Mouse (Mus musculus) stomach, embryonic 15.5 days (tissue): ENCODE data around the gene Zfp566. TPM values are rescaled to one million over a fixed set of nuclear protein-coding genes. Genes with fewer than 3 reads are reported as not detected.

Source experiments
- ATAC-seq: fragments of 200-750 bp; cut with Nextera tagmentation; 2 replicates; pipeline ENCODE4 v1.8.0; 2017; ENCODE audit warnings: low read depth, moderate number of reproducible peaks, moderate TSS enrichment; ENCODE audit not compliant: insufficient read depth, low FRiP score
- H3K27ac ChIP-seq: fragments of 300-500 bp; sonication (generic); 2 replicates; pipeline ENCODE4 v1.5.1; 2015; ENCODE audit warnings: mild to moderate bottlenecking, inconsistent platforms
- H3K27me3 ChIP-seq: fragments of 300-500 bp; sonication (generic); replicated peaks from 2 replicates; pipeline ENCODE4 v1.6.1; 2015; ENCODE audit warnings: inconsistent platforms
- H3K36me3 ChIP-seq: fragments of 300-500 bp; sonication (generic); 2 replicates; pipeline ENCODE4 v1.6.1; 2015; ENCODE audit warnings: inconsistent platforms
- H3K4me1 ChIP-seq: fragments of 300-500 bp; sonication (generic); 2 replicates; pipeline ENCODE4 v1.6.1; 2015; ENCODE audit warnings: inconsistent platforms
- H3K4me2 ChIP-seq: fragments of 300-500 bp; sonication (generic); 2 replicates; pipeline ENCODE4 v1.6.1; 2015; ENCODE audit warnings: mild to moderate bottlenecking, inconsistent platforms
- H3K4me3 ChIP-seq: fragments of 300-500 bp; sonication (generic); replicated peaks from 2 replicates; pipeline ENCODE4 v1.5.1; 2015; ENCODE audit warnings: inconsistent platforms
- H3K9ac ChIP-seq: fragments of 300-500 bp; sonication (generic); 2 replicates; pipeline ENCODE4 v1.6.1; 2015; ENCODE audit warnings: inconsistent platforms
- H3K9me3 ChIP-seq: fragments of 300-500 bp; sonication (generic); 2 replicates; pipeline ENCODE4 v1.6.1; 2016; ENCODE audit warnings: inconsistent platforms
- WGBS: fragments of 180-500 bp; shearing (Covaris S2); methylation state at CpG from one replicate; pipeline ENCODE4 v1.1.7; 2015; 5-methylcytosine and 5-hydroxymethylcytosine counted together
- microRNA-seq: library from miRNA; unstranded; fragments of <30 nt; microRNA quantifications from one replicate; pipeline ENCODE4, GENCODE M21; 2016
- polyA plus RNA-seq: library from polyadenylated mRNA; unstranded; fragments of >200 nt; fragmentation: Nextera tagmentation; extraction: Ambion mirVana; gene quantifications from 2 replicates; pipeline ENCODE4 v1.2.1, GENCODE M21; 2015

Gene Zfp566
- polyA plus RNA-seq, 1 experiment from 2014 or later: 8.3 TPM

DNA sequence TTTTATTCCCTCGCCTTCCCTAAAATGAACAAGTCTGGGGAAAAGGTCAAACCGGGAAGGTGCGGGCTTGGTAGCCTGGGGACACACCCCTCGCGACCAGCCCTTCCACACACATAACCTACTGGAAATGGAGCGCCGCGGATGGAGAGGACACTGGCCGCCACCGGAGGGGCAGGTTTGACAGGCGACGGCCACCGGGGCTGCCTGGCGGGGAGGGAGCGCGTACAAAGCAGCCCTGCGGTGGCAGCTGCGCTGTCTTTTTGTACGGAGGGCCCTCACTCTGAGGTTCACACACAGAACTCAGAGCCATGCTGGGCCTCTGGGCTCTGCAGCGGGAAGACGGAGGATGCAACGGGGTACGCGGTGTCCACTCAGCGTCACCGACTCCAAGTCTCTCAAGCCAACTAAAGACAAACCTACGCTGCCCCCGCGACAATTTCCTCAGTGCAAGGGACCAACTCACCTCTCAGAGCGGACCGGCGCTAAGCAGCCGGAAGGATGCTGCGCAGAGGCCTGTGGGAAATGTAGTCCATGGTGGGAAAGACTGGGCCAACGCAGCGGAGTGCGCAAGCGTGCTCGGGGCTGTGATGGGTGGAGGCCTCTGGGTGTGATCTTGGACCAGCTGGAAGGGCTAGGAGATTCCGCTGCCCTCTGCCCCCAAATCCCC is 39.3 kb downstream of the Zfp566 start, which contains the start of gene Zfp14:
TSS of gene Zfp14 (minus strand) at position 499 of the 667 bp plus-strand sequence.
- H3K9me3 ChIP-seq: no peaks in the 10 kb centered on the region
- peak; percentile 97 for ATAC-seq
- peak within 1 kb of the TSS; percentile 60; the same call in 1 of the 2 replicates for H3K9ac ChIP-seq
- H3K27me3 ChIP-seq: no peaks in the 10 kb centered on the region
- 0 out of 2 replicates have a peak, but pooled peaks cover 5% of the 10 kb centered on the region for H3K4me1 ChIP-seq
- H3K4me2 ChIP-seq: peak within 1 kb of the TSS; percentile 88
- no peaks in the 10 kb centered on the region; the same call in 1 of the 2 replicates for H3K36me3 ChIP-seq
- H3K27ac ChIP-seq: peak within 1 kb of the TSS; percentile 77
- under 1% methylated on average over 40 of the region's 40 CpGs for WGBS
- H3K4me3 ChIP-seq: peak within 1 kb of the TSS; percentile 57

DNA sequence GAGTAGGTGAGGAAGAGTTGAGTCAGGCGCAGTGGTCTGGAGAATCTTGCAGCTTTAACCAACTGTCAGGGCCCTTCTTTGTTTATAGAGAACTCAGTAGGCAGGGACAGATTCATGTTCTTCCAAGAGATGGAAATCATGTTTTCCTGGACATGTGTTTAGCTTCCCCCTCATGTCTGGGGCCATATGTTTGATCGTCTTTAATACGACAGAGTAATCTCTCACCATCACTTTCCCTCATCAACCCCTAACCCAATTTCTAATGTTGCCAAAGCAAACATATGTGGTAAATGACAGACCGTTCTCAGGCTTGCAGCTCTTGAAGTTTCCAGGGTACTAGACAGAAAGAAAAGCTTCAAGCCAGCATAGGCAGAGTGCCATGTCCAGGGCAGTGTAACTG is 42.2 kb downstream of the Zfp566 start:
- no peak overlapping the region for H3K9ac ChIP-seq

DNA sequence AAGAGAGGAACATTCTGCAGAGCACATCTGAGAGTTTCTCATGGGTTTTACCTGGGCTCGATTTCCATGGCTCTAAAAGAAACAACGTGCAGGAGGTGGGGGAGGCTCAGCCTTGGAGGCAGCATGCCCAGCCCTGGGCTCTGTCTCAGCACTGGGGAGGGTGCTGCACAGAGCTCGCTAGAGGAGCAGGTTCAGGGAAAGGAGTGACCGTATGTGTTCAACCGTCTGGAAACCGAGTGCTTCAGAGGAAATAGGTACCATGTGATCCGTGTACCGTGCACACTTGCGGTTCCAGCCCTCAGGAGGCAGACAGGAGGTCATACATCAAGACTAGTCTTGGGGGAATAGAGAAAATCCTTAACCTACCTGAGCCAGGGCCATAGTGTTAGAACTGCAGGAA is 46.0 kb downstream of the Zfp566 start:
- 54% methylated on average over 9 of the region's 9 CpGs for WGBS

More for the DNA sequence above, 42.2 kb downstream of the Zfp566 start:
- Histone ChIP-seq H3K27me3 (no peaks in the 10 kb centered on the region), H3K27ac (no peak overlapping the region), H3K4me1 (0 out of 2 replicates have a peak, but pooled peaks cover 5% of the 10 kb centered on the region), H3K4me2 (no peak overlapping the region), H3K36me3 (no peaks in the 10 kb centered on the region), H3K4me3 (no peak overlapping the region), H3K9me3 (no peaks in the 10 kb centered on the region)
- 82% methylated on average over 4 of the region's 4 CpGs for WGBS
- no peak for ATAC-seq

DNA sequence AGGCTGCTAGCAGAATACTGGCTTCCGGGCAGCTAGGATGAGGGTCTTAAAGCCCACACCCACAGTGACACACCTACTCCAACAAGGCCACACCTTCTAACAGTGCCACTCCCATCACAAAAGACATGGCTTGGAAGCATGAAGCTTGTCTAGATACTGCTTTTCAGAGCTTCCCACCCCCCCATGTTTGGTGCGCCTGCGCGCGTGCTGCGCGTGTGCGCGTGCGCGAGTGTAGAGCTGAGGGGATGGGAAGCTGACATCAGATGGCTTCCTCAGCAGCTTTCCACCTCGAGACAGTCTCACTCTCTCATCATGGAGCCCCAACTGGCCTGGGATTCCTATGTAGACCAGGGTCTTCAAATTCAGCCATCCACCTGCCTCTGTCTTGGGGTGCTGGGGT is 56.0 kb downstream of the Zfp566 start:
- WGBS: 93% methylated on average over 12 of the region's 12 CpGs
- Histone ChIP-seq H3K27me3 (no peaks in the 10 kb centered on the region), H3K4me1 (no peaks in the 10 kb centered on the region), H3K4me3 (no peak overlapping the region), H3K4me2 (no peak overlapping the region), H3K27ac (no peak overlapping the region), H3K9me3 (no peaks in the 10 kb centered on the region), H3K36me3 (0 out of 2 replicates have a peak, but pooled peaks cover 5% of the 10 kb centered on the region), H3K9ac (no peak overlapping the region)
- no peak for ATAC-seq

More for the DNA sequence above, 46.0 kb downstream of the Zfp566 start:
- H3K27ac ChIP-seq: no peak overlapping the region
- H3K4me2 ChIP-seq: no peak overlapping the region
- no peaks in the 10 kb centered on the region for H3K9me3 ChIP-seq
- no peak overlapping the region for H3K9ac ChIP-seq
- H3K27me3 ChIP-seq: no peaks in the 10 kb centered on the region
- no peak for ATAC-seq
- H3K36me3 ChIP-seq: no peaks in the 10 kb centered on the region
- no peaks in the 10 kb centered on the region for H3K4me1 ChIP-seq
- H3K4me3 ChIP-seq: no peak overlapping the region

DNA sequence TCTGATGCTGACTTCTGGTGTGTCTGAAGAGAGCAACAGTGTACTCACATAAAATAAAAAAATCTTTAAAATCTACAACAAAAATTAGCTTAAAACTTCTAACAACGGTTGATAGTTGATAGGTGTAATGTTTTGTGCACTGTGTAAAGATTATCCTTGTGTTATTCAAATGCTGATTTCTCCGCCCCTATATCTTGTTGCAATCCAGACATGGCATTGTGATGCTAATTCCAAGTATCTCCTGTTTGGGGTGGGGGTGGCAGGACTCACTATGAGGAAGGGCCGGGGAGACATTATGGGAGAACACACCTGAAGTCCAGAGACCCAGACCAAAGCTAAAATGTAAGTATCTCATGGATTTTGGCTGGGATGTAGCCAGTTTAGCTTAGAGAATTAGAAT is 58.9 kb downstream of the Zfp566 start:
- H3K4me1 ChIP-seq: no peaks in the 10 kb centered on the region
- no peak overlapping the region for H3K27ac ChIP-seq
- WGBS: 89% methylated on average over 3 of the region's 3 CpGs
- ATAC-seq: no peak
- H3K4me2 ChIP-seq: no peak overlapping the region
- no peaks in the 10 kb centered on the region for H3K27me3 ChIP-seq
- no peak overlapping the region for H3K4me3 ChIP-seq
- no peaks in the 10 kb centered on the region for H3K9me3 ChIP-seq
- H3K36me3 ChIP-seq: 0 out of 2 replicates have a peak, but pooled peaks cover 8% of the 10 kb centered on the region
- H3K9ac ChIP-seq: no peak overlapping the region

DNA sequence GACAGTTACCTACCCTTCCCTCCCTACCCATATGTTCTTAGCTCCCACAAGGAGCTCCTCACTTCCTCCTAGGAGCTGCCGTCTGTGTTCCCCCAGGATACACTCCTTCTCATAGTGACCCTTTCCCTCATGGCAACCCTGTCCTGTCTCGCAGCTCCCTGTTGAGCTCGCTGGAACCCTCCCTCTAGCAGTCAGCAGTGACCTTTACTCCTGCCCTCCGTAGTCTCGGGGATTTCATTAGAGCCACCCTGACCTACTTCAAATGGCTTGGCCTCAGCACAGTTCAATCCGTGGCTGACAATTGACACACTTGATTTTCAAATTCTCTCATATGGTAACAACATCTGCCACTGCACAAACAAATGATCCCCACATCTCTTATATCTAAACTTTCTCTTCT is 59.6 kb downstream of the Zfp566 start:
- no peak overlapping the region for H3K9ac ChIP-seq
- H3K4me3 ChIP-seq: no peak overlapping the region
- ATAC-seq: no peak
- H3K4me1 ChIP-seq: no peaks in the 10 kb centered on the region
- no peaks in the 10 kb centered on the region for H3K9me3 ChIP-seq
- H3K27me3 ChIP-seq: no peaks in the 10 kb centered on the region
- peaks cover 11% of the 10 kb centered on the region; the same call in 1 of the 2 replicates for H3K36me3 ChIP-seq
- 29% methylated on average over 6 of the region's 6 CpGs for WGBS
- no peak overlapping the region for H3K4me2 ChIP-seq
- no peak overlapping the region for H3K27ac ChIP-seq

DNA sequence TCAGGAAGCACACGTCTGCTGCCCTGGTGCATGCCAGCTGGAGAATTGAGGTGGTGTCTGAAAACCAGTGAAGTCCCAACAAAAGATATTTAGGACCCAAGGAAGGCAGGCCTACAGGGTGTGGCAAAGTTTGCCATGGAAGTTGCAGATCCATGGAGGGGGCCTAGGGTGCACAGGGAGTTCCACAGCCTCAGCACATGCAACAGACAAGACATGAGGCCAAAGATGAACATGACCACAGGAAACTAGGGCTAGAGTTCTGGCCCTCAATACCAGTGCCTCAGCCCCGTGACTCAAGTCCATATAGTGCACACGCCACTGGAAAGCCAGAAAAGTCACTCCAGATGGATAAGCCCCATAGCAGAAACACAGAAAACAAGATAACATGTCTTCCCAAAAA is 61.8 kb downstream of the Zfp566 start:
- Histone ChIP-seq H3K27me3 (no peaks in the 10 kb centered on the region), H3K27ac (no peak overlapping the region), H3K36me3 (peaks cover 28% of the 10 kb centered on the region), H3K9ac (no peak overlapping the region), H3K4me1 (no peaks in the 10 kb centered on the region), H3K4me3 (no peak overlapping the region), H3K9me3 (no peaks in the 10 kb centered on the region), H3K4me2 (no peak overlapping the region)
- no peak for ATAC-seq
- WGBS: 82% methylated on average over 3 of the region's 3 CpGs

Small RNA genes within 50 kb of the gene (microRNA-seq; reads per million reads assigned to microRNA genes)
- not detected for gene Gm23368

Other genes starting within 250 kb of the Zfp566 start
- 4.2 and 4.7 TPM in 2 replicates for gene Zfp940, start 236.9 kb downstream of the Zfp566 start, polyA plus RNA-seq
- 6.8 and 6.9 TPM in 2 replicates for gene Zfp420, start 230.5 kb downstream of the Zfp566 start, polyA plus RNA-seq
- 7.9 and 8.3 TPM in 2 replicates for gene Zfp27, start 184.0 kb downstream of the Zfp566 start, polyA plus RNA-seq
- gene Zfp383, start 182.3 kb downstream of the Zfp566 start, polyA plus RNA-seq: 4.0 and 4.5 TPM in 2 replicates
- gene Zfp74, start 136.4 kb downstream of the Zfp566 start, polyA plus RNA-seq: 9.2 and 10.2 TPM in 2 replicates
- gene Zfp568, start 106.6 kb downstream of the Zfp566 start, polyA plus RNA-seq: 17.8 and 18.8 TPM in 2 replicates
- 3.5 and 3.7 TPM in 2 replicates for gene Zfp14, start 39.1 kb downstream of the Zfp566 start, polyA plus RNA-seq
- gene Zfp82, start 17.6 kb downstream of the Zfp566 start, polyA plus RNA-seq: 4.1 and 4.7 TPM in 2 replicates
- gene Gm26920, start 117 bp downstream of the Zfp566 start, polyA plus RNA-seq: 1.3 and 1.6 TPM in 2 replicates
- 96.7 and 106 TPM in 2 replicates for gene Zfp260, start 4.2 kb upstream of the Zfp566 start, polyA plus RNA-seq
- gene Zfp382, start 31.4 kb upstream of the Zfp566 start, polyA plus RNA-seq: 8.8 and 10.4 TPM in 2 replicates
- gene Zfp146, start 79.2 kb upstream of the Zfp566 start, polyA plus RNA-seq: 15.0 and 18.0 TPM in 2 replicates
- gene Cox7a1, start 93.6 kb upstream of the Zfp566 start, polyA plus RNA-seq: 13.8 and 22.0 TPM in 2 replicates
- 106 and 111 TPM in 2 replicates for gene Capns1, start 108.3 kb upstream of the Zfp566 start, polyA plus RNA-seq
- gene Polr2i, start 141.4 kb upstream of the Zfp566 start, polyA plus RNA-seq: 129 and 139 TPM in 2 replicates
- gene Tbcb, start 141.7 kb upstream of the Zfp566 start, polyA plus RNA-seq: 138 and 158 TPM in 2 replicates
- gene Ovol3, start 145.2 kb upstream of the Zfp566 start, polyA plus RNA-seq: not detected in 2 replicates
- 0.62 and 0.65 TPM in 2 replicates for gene Thap8, start 189.6 kb upstream of the Zfp566 start, polyA plus RNA-seq
- 5.3 and 6.5 TPM in 2 replicates for gene Wdr62, start 189.9 kb upstream of the Zfp566 start, polyA plus RNA-seq
- 23.2 and 26.6 TPM in 2 replicates for gene Clip3, start 201.2 kb upstream of the Zfp566 start, polyA plus RNA-seq
- gene Alkbh6, start 218.2 kb upstream of the Zfp566 start, polyA plus RNA-seq: 63.2 and 72.3 TPM in 2 replicates
- gene Syne4, start 224.3 kb upstream of the Zfp566 start, polyA plus RNA-seq: 65.2 and 73.8 TPM in 2 replicates
- gene E130208F15Rik, start 231.2 kb upstream of the Zfp566 start, polyA plus RNA-seq: 2.4 and 2.6 TPM in 2 replicates
- 14.3 and 16.1 TPM in 2 replicates for gene Sdhaf1, start 233.4 kb upstream of the Zfp566 start, polyA plus RNA-seq